Mouse (Mus musculus): ENCODE results near the gene Tprn.

GRCm38 (mm10) chr2:25271827-25272511 lies 9.6 kb downstream of the Tprn start, which contains the start of the genes Ssna1 and Anapc2:
- TF ChIP-seq CTCF (IDR thresholded peaks at IDR 0.05; ENCODE audit: low read depth) (peak; percentile 69), EP300 (IDR thresholded peaks at IDR 0.05; ENCODE audit: low read depth) (no peak; the same call in 1 of the 2 replicates)
